Mouse (Mus musculus) left cerebral cortex, postnatal 25 days (tissue): ENCODE results near the gene Map4k1. TPM values are rescaled to one million over a fixed set of nuclear protein-coding genes. Genes with fewer than 3 reads are reported as not detected.

ENCODE experiments used
- DNase-seq, 2 experiments: peaks; one replicate each; pipeline ENCODE4 v3.0.0; 2022; ENCODE audit warnings: low spot score in 2 of 2, mixed read lengths in 1 of 2
- intact Hi-C: fragments of 180-260 bp; cut with DNase I; formaldehyde crosslinking; loops from one replicate; pipeline ENCODE4 v1.15.1; 2025
- total RNA-seq, 2 experiments: library from RNA; stranded (reverse); gene quantifications; 2 replicates each; pipeline ENCODE4 v1.2.3; 2021

Gene Map4k1
- total RNA-seq, 2 experiments from 2014 or later, result 1.7 to 1.8 TPM

DNA sequence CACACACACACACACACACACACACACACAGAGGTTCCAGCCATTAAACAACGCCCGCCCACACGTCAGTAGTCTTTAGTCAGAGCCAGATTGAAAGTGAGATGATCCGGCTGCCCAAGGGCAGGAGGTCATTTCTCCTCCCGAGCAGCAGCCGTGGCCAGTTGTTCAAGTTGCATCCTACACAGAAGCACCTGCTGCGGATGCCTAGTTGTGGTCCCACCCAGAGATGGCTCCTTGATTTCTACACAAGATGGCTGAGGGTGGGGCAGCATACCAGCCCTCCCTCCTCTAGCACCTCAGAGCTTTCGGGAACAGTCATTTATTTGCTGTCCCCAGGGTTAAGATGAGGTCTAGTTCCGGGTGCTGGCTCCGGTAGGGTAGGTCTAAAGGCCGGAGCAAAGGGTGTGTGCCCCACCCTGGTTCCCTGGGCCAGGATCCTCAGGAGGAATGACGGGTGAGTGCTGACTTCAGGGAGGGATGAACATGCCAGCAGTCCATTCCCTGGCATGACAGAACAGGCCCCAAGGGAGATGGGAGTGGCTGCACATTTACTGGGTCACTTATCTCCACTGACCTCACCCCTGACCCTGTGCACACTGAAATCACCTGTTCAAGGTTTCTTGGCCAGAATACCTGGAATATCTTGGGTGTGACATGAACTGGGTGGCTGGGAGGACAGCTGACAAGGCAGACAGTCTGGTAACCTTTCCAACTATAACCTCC is 12.0 kb upstream of the Map4k1 start:
- intact Hi-C loops, result no loop called here
- DNase-seq, result no peak

DNA sequence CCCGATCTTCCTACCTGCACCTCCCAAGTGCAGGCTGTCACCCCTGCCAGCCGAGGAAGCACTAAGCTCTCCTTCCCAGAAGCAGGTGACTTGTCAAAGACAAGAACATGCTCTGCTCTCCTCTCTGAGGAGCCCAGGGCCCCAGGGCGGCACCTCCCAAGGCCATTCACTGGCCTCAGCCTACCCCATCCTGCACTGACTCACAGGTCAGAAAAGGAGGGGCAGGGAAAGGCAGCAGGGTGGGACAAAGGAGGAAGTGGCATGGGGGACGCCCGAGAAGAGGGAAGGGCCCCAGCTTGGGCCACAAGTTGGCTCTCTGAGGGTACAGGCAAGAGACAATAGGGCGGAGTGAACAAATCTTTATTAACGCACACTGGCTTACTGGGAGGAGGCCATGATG is 10.8 kb upstream of the Map4k1 start:
- DNase-seq, result no peak
- intact Hi-C loops, result no loop called here

DNA sequence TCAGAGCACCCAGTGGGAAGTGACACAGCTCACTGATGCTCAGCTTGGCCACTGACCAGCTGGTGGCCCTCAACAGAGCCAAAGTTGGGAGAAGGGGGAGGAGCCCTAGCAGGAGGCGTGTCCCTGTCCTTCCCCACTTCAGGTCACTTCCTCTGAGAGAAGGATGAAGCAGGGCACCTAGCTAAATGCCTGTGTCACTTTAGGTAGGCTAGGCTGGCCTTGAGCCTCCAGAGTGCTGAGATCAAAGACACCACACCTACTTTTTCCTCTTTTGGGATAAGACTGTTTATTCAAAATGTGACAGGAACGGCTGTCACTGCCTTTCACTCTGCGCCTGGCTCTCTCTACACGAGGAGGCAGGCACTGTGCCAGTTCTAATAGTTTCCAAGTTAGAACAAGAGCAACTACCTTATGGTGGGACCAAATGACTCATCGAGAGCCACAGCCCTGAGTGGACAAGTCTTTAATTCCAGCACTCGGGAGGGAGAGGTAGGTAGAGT is 10.0 kb upstream of the Map4k1 start:
- intact Hi-C loops, result loop anchor here (1.0 kb wide), 1 partner anchor 67 kb away; no protein-coding TSS in a partner anchor
- DNase-seq, result no peak

DNA sequence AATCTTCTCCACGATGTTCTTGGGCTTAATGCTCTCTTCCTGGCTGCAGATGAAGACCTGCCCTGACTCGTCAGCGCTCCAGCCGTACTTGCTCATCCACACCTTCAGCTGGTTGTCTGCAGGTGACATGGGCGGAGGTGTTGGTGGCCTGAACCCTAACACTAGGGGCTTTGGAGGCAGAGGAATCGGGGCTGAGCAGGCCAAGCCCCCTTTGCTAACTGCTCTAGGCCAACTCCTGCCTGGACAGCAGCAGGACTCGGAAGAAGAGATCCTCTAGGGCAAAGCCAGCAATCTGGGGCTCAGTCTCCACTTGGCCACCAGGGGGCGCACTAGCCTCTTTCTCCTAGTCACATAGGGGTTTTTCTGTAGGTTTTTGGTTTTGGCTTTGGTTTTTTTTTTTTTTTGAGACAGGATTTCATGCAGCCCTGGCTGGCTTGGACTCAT is 9.3 kb upstream of the Map4k1 start:
- DNase-seq, result peak; percentile 69 to 80
- intact Hi-C loops, result loop anchor here (1.0 kb wide), 1 partner anchor 67 kb away; no protein-coding TSS in a partner anchor

DNA sequence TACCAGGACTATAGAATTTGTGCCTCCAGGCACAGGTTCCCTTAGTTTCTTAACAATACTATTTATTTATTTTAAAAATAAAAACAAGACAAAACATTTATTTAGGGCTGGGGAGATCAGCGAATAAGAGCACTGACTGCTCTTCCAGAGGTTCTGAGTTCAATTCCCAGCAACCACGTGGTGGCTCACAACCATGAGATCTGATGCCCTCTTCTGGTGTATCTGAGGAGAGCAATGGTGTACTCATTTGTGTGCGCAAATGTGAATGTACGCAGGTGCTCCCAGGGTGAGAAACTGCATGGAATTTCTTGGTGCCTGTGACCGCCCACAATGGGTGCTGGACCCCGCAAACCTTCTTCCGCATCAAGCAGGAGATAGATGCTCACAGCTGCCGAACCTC is 8.8 kb upstream of the Map4k1 start:
- intact Hi-C loops, result no loop called here

DNA sequence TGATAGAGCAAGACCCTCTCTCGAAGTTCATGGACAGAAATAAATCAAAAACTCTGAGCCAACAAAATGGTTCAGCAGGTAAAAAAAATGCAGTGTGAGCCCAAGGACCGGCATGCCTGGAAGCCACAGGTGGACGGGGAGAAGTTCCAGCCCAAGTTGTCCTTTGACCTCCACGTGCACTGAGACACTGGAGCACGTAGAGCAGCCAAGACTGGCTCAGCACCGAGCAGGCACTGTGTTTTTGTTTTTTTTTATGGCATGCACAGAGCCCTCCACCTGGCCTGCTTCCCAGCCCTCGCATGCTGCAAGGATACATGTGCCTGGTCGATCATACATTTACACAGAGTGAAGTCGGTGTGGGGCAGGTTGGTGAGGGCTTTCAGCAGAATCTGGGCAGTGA is 4.3 kb upstream of the Map4k1 start:
- intact Hi-C loops, result no loop called here
- no peak for DNase-seq

More for the DNA sequence above, 8.8 kb upstream of the Map4k1 start:
- no peak for DNase-seq

DNA sequence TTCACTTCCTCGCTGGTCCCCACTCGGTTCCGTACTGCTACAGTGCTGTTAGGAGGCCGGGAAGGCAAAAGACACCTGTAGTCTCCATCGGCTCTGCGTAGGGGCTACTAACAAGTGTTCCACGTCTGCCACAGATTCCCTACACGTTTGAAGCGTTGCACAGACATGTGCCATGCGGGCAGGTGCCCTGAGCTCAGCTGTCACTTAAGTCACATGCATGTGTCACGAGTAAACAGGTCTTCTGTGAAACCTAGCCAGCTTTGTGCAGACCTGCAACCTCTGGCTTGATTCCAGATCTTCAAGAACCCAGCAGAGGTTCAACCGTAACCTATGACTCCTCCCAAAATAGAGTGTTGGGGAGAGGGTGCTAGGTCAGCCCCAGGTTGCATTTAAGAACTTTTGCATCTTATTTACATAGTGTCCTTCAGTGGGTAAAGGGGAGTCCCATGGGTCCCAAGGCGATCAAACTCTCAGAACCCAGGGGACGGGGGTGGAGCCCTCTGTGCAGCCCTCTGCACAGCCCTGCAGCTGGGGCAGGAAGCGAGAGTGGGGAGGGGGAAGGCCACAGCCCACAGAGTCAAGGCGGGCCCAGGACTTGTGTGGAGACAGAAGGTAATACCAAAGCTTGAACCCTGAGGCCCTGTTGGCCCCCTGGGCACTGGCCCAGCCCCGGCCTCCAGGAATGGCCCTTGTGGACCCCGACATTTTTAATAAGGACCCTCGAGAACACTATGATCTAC is 594 bp downstream of the Map4k1 start:
- DNase-seq, result no peak
- intact Hi-C loops, result loop anchor here (1.0 kb wide), 1 partner anchor 216 kb away; the partner anchor contains the start of gene Sirt2

DNA sequence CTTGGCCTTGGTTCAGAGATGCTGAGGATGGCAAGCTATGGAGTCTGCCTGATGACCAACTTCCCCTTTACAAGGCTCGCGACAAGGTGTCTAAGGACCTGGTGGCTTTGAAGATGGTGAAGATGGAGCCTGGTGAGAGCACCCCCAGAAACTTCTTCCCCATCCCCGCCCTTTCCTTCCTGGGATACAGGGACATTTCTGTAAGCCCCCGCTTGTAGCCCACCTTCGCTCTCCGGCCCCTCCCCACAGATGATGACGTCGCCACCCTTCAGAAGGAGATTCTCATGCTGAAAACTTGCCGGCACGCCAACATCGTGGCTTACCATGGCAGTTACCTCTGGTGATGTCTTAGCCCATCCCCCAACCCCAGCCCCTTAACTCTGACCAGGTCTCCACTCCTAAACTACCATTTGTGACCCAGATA is 1.3 kb downstream of the Map4k1 start:
- intact Hi-C loops, result no loop called here
- no peak for DNase-seq

DNA sequence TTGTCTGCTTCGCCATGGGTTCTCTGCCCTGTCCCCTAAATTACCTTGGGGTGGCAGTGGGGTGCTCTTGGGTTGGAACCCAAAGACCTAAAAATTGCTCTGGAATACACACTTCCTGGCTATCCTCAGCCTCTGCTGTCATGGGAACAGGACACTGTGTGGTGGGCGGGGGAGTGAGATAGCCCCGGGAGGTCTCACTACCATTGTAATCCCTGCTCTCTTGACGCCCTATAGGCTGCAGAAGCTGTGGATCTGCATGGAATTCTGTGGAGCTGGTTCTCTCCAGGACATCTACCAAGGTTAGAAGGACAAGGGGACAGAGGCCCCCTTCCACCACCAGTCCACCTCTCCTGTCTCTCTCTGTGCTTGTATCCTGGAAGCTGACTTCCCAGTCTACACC is 2.0 kb downstream of the Map4k1 start:
- intact Hi-C loops, result no loop called here
- no peak for DNase-seq

DNA sequence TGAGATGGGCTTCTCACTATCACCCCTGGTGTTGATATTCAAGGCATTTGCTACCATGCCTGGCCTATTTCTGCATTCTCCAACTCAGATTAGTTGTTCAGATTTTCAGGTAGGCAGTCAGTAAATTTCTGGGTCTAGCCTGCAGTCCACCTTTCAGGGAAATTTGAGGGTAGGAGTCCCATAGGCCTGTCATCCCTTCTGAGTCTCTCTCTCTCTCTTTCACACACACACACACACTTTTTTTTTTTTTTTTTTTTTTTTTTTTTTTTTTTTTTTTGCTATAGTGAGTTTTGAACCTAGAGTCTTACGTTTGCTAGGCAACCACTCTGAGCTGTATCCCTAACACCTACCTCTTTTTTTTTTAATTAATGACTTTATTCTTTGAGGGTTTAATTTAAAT is 2.6 kb downstream of the Map4k1 start:
- DNase-seq, result no peak
- intact Hi-C loops, result no loop called here

DNA sequence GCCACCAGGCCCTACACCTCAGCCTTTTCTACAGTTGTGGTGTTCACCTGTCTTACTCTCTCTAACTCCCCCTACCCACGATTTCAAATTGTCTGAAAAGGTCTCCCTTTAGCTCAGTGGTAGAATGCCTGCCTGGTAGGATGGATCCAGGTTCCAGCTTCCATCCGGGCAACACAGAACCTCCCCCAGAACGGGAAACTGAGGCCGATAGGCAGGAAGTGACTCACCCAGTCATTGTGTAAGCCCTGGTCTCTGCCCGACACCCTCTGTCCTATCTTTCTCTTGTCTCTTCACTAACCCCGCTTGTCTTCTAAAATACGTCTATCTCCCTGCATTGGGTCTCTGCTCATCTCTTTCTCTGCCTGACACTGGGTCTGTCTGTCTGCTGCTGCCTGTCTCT is 3.4 kb downstream of the Map4k1 start:
- DNase-seq, result no peak
- intact Hi-C loops, result no loop called here

DNA sequence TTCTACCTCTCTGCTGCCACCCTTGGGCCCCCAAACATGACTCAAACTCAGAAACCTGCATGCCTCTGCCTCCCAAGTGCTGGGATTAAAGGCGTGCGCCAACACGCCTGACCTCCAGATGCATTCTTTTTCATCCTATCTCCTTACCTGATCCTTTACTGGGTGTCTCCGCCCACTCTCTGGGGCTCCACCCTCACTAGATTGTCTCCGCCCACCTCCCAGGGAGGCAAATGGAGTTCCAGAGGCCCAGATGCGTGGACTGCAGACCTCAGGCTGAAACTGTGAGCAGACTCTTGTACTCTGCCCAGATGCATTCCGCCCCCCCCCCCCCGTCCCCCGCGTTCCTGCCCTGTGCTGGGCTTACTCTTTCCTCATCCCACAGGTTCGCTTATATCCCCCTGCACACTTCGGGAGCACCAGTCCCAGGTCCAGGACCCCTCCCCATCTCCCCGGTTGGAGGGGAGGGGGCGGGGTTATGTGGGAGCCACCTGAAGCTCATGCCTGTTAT is 9.0 kb downstream of the Map4k1 start:
- no peak for DNase-seq

DNA sequence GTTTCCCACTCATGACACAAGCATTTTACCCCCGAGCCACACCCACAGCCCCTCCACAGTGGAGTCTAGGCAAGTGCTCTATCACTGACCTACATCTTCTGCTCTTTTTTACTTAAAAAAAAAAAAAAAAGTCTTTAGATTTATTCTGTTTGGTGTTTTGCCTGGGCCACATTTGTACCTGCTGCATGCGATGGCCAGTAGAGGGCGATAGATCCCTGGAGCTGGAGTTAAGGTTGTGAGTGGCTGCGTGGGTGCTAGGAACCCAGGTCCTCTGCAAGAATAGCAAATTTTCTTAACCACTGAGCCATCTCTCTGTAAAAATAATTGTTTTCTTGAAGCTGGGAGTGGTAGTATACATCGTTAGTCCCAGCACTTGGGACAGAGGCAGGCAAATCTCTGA is 9.8 kb downstream of the Map4k1 start:
- no peak for DNase-seq
- intact Hi-C loops, result no loop called here

More for the DNA sequence above, 9.0 kb downstream of the Map4k1 start:
- intact Hi-C loops, result no loop called here

DNA sequence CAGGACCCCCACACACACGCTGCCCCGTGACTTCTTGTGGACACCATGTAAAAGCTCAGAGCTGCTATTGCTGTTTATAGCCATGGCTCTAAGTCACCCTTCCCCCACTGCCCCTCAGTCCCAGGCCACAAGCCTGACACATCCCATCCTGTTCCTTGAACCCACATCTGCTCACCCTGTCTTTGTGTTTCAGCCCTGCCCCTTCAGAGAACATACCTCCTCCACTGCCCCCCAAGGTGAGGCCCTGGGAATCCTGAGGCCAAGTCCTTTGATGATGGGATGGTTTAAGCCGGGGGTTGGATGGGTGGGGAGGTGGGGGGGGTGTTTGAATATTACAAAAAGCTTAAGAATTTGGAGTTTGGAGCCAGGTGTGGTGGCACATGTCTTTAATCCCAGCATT is 11.1 kb downstream of the Map4k1 start:
- intact Hi-C loops, result no loop called here

DNA sequence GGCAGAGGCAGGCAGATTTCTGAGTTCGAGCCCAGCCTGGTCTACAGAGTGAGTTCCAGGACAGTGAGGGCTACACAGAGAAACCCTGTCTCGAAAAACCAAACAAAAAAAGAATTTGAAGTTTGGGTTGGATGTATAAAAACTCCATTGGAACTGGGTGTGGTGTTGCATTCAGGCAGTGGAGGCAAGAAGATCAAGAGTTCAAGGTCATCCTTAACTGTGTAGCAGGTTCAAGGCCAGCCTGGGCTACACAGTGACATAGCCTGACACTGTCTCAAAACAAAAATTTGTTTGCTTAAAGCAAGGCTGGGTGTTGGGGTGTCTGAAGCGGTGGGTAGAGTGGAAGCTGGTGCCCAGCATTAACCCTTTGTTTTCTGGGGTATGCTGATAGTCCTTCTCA is 11.6 kb downstream of the Map4k1 start:
- intact Hi-C loops, result no loop called here
- DNase-seq, result no peak

More for the DNA sequence above, 11.1 kb downstream of the Map4k1 start:
- no peak for DNase-seq

DNA sequence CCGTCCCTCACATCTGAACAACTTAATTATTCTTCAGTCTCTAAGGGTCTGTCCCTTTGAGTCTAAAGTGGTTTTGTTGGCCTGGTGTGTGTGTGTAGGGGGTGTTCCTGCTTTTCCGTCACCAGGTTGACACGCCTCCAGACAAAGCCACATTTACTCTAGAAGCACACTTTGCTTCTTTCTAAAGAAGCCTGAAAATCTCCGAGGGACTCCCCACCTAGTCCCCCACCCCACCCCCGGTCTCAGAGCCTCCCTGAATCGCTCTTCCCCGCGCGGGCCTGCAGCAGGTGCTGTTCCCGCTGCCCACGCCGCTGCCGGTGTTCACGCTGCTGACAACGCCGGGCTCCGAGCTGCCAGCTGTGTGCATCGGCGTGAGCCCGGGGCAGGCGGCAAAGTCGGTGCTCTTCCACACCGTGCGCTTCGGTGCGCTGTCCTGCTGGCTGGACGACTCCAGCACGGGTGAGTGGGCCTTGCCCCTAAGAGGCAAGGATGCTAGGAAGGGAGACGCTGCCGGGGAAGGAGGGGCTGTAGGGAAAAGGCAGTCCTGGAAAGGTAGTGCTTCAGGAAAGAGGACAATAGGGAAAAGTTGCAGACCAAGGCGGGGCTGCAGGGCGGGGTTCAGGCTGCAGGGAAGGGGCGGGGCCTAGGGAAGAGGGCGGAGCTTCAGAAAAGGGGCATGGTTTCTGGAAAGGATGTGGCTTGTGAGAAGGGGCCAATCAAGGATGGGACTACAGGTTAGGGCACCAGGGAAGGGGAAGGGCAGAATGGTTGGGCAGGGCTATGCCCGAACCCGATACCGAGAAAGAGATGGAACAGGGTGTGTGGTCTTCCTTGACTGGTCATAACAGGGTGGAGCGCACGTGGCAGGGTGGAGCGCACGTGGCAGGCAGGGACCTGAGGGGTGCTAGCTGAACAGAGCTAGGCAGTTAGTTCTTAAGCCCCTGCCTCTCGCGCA is 19.1 kb downstream of the Map4k1 start:
- DNase-seq, result peak; percentile 9 to 27
- intact Hi-C loops, result no loop called here

DNA sequence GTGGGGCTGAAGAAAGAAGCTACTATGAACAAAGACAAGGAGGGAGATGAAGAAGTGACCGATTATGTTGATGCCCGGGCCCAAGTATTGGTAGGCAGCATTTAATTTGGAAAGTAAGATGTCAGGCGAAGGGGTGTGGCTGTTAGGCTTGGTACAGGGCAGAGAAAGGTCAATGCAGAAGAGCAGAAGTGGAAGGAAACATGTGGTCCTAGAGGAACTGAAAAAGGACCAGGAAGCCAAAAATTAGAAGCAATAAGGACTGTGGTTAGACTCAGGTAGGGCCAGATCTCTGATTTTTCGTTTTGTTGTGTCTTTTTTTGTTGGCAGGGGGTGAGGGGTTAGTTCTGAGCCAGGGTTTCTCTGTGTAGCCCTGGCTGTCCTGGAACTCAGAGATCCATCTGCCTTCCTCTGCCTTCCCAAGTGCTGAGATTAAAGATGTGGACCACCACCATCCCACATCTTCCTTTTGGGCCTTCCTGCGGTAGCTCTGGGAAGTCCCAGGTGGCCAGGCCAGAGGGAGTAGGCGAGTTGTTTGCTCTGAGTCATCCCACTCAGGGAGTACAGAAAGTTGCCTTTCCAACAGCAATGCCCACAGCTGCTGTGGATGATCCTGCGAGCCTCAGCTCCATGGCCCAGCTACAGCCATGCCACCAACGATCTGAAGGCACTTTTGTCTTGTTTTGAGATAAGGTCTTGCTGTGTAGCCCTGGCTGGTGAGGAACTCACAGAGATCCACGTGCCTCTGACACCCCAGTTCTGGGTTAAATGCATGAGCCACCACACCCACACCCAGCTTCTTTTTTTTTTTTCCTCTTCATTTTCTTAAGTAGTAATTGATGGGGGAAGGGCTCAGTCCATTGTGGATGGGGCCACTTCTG is 25.6 kb downstream of the Map4k1 start:
- intact Hi-C loops, result no loop called here
- DNase-seq, result peak in 1 of 2 experiments; percentile 28

DNA sequence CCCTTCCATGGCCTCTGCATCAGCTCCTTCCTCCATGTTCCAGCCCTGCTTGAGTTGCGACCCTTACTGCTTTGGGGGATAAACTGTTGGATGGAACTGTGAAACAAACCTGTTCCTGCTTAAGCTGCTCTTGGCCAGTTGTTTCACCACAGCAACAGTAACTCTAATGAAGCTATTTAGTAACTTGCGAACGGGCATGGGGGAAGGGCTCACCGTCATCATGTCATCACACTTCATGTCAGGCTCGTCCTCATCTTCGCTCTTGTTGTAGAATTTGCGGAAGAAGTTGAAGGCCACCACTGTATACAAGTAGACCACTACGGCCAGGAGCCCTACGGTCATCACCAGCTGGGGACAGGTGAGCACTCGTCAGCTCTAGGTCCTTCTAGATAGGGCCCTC is 26.3 kb downstream of the Map4k1 start:
- no peak for DNase-seq
- intact Hi-C loops, result no loop called here

DNA sequence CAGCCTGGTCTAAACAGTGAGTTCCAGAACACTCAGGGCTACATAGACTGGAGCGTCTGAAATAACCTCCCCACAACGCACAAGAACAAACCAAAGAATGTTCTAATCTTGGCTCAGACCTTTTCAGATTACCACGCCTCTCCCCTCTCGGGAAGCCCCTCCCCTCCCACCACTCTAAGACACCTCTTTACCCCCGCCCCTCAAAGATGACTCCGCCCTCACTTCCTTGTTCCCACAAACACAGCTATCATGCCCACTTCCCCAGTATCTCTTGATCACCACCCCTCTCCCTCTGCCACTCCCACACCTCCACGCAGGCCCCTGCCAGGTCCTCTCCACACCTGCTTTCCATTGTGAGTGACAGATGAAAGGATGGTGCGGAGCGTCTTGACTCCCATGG is 26.9 kb downstream of the Map4k1 start:
- intact Hi-C loops, result no loop called here
- no peak for DNase-seq
